Mouse (Mus musculus) embryo, embryonic 10 days (tissue): ENCODE measurements around the gene Prpf31.

Source experiments
- DNase-seq: peaks from one replicate; pipeline ENCODE4 v3.0.0-alpha.2; 2015; ENCODE audit warnings: low spot score

The Prpf31 gene

DNA sequence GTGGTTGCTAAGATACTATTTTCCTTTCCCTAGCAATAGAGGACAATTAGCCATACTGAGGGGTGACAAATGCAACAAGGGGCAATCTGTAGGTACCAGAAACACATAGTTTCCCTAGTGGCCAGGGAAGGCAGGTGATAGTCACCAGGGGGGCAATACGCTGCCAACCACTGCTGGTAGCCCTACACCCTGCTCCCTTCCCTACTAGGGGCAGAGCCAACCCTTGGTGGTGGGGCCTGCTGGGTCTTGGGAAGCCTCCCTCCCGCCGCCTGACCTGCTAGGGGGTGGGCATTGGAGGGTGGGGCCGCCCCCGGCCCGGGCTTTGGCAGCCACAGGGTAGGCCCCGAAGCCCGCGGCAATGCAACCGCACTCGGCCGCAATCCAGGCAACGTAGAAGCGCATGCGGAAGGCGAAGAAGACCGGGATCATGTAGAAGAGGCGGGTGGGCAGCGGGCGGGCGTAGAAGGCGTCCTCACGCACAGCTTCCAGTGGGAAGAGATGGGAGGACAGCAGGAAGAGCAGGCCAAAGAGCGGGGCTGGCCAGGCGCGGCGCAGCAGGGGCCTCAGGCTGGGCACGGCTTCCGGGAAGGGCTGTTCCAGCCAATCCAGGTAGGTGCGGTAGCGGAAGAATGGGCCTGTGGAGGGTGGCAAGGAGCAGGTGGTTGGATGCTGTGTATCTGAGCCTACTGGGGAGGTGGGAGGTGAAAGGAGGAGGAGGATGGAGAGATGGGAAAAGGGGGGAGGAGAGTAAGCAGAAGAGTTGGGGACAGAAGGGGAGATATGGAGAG, 55.8 kb downstream of the Prpf31 start:
- no peak for DNase-seq

- no peak for DNase-seq
Measured at GRCm38 (mm10) chr7:3691919-3692318, 62.1 kb downstream of the Prpf31 start.
